Mouse (Mus musculus) frontal cortex, postnatal 10 days (tissue): ENCODE measurements at regions not wholly inside any gene's neighbourhood (a gene's known extent, or its start where the extent isn't known, plus 50 kb on each side); places are given as distances from the start of the nearest gene placed in this dataset.

ENCODE experiments used
- DNase-seq, 2 experiments: peaks; one replicate each; pipeline ENCODE4 v3.0.0; 2022; ENCODE audit warnings: low spot score in 2 of 2, mixed read lengths in 1 of 2

GRCm38 (mm10) chr3:148762541-148763225 is 227.7 kb downstream of the Adgrl2 start:
- peak in 1 of 2 experiments; percentile 5 for DNase-seq

GRCm38 (mm10) chr3:148761586-148761985 is 228.8 kb downstream of the Adgrl2 start:
- DNase-seq = no peak

- DNase-seq = no peak
These were observed 230.9 kb downstream of the Adgrl2 start for GRCm38 (mm10) chr3:148759500-148759899.

- DNase-seq = no peak
These were observed 244.1 kb downstream of the Adgrl2 start for GRCm38 (mm10) chr3:148746234-148746633.

- no peak for DNase-seq
These were observed 245.7 kb downstream of the Adgrl2 start for GRCm38 (mm10) chr3:148744651-148745050.

- no peak for DNase-seq
These were observed 256.1 kb downstream of the Adgrl2 start for GRCm38 (mm10) chr3:148734194-148734749.

- DNase-seq = no peak
These were observed 257.0 kb downstream of the Adgrl2 start for GRCm38 (mm10) chr3:148733227-148733854.

GRCm38 (mm10) chr3:148731436-148731835 is 258.9 kb downstream of the Adgrl2 start:
- DNase-seq = no peak

- no peak for DNase-seq
These were observed 261.1 kb downstream of the Adgrl2 start for GRCm38 (mm10) chr3:148729242-148729680.

GRCm38 (mm10) chr3:148728513-148729241 is 261.7 kb downstream of the Adgrl2 start:
- DNase-seq = no peak

- no peak for DNase-seq
These were observed 263.6 kb downstream of the Adgrl2 start for GRCm38 (mm10) chr3:148726596-148727331.

GRCm38 (mm10) chr3:148696555-148696954 is 293.8 kb downstream of the Adgrl2 start:
- DNase-seq = no peak

GRCm38 (mm10) chr3:148695453-148695852 is 294.9 kb downstream of the Adgrl2 start:
- no peak for DNase-seq

- DNase-seq = no peak
These were observed 307.2 kb downstream of the Adgrl2 start for GRCm38 (mm10) chr3:148683181-148683580.

GRCm38 (mm10) chr3:148682445-148682994 is 307.8 kb downstream of the Adgrl2 start:
- no peak for DNase-seq

GRCm38 (mm10) chr3:148681186-148681585 is 309.2 kb downstream of the Adgrl2 start:
- DNase-seq = no peak

GRCm38 (mm10) chr3:148680737-148681136 is 309.6 kb downstream of the Adgrl2 start:
- no peak for DNase-seq

- no peak for DNase-seq
These were observed 310.3 kb downstream of the Adgrl2 start for GRCm38 (mm10) chr3:148680086-148680485.

GRCm38 (mm10) chr3:148679121-148679520 is 311.2 kb downstream of the Adgrl2 start:
- DNase-seq = no peak

GRCm38 (mm10) chr3:148676025-148676424 is 314.3 kb downstream of the Adgrl2 start:
- DNase-seq = no peak

GRCm38 (mm10) chr3:148662888-148663477 is 327.4 kb downstream of the Adgrl2 start:
- no peak for DNase-seq
